Mouse (Mus musculus): ENCODE measurements around the gene Zfp740.

Gene Zfp740

GRCm38 (mm10) chr15:102248131-102248811 is 45.2 kb downstream of the Zfp740 start:
- DNase-seq (ENCODE audit: low read depth, low spot score) = no peak

GRCm38 (mm10) chr15:102248812-102249191 is 45.8 kb downstream of the Zfp740 start:
- DNase-seq (ENCODE audit: low read depth, low spot score) = peak; percentile 27

DNA sequence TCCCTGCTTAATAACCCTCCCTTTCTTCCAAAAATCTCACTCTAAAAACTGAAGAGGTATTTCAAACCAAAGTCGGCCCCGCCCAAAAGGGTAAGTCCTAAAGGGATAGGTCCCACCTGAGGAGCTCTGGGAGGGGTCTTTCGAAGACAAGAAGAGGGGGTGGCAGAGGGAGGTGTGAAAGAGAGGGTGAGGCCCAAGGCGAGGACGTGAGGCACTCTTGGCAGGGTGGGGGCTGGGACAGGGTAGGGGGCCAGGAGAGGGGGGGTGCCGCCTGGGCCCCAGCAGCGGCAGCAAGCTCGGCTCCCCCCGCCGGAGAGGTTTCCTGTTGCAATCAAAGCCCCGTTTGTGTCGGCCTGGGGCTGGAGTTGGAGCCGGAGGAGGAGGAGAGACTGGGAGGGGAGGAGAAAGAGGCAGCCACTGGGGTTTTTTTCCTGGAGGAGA is 46.2 kb downstream of the Zfp740 start:
- peak; percentile 58 for DNase-seq (ENCODE audit: low read depth, low spot score)

DNA sequence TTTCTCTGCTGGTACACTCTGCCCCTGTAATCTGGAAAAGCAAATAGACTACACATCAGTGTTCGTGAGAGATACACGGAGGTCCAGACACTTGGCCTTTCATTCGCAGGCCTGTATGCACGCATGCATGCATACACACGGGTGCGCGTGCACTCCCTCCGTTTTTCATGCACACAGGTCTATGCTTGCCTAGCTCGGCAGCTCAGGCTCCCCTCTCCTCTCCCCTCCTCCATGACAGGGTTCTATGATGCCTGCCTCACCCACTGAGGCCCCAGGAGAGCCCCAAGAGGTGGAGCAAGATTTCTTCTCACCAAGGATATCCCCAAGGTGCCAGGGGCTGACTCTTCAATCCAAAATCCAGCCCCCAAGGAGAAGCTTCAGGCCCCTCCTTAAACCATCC is 46.9 kb downstream of the Zfp740 start:
- peak; percentile 24 for DNase-seq (ENCODE audit: low read depth, low spot score)

GRCm38 (mm10) chr15:102250521-102250920 is 47.5 kb downstream of the Zfp740 start:
- peak; percentile 76 for DNase-seq (ENCODE audit: low read depth, low spot score)

- DNase-seq (ENCODE audit: low read depth, low spot score) = no peak
These were observed 52.7 kb downstream of the Zfp740 start for GRCm38 (mm10) chr15:102255547-102256255.

DNA sequence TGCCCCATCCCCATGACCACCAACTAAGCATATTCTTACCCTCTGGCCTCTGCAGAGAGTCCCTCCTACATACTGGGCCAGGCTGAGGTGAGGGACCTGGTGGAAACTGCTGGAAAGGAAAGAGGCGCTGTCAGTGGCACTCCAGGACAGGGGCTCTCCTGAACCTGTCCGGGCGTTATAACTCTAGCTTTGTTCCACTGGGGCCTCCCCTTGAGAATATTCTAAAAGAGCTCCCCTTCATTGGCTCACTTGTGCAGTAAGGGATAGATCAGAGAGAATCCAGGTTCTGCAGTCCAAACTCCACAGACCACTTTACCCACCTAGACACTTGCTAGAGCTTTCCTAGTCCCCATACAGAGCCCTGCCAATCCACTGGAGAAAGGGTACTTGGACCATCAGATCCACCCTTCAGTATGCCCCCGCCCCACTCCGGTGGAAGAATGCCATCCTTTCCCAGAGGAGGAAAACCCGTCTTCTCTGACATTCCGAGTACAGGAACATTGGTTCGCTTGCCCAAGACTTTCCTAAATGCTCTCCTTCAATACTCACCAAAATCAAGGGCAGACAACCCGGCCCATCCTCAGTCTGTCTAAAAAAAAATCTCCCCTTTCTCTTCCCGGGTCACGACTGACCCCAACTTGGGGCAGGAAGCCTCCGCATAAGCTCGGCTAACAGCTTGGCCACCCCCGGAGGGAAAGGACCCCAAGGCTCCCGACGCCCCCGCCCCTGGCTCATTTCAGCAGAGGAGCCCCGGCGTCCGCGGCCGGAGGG is 53.6 kb downstream of the Zfp740 start:
- no peak for DNase-seq (ENCODE audit: low read depth, low spot score)

- peak; percentile 26 for DNase-seq (ENCODE audit: low read depth, low spot score)
These were observed 54.4 kb downstream of the Zfp740 start, which contains the start of gene Rarg for GRCm38 (mm10) chr15:102257202-102258075. Rarg (minus strand) TSS chr15:102257517.

DNA sequence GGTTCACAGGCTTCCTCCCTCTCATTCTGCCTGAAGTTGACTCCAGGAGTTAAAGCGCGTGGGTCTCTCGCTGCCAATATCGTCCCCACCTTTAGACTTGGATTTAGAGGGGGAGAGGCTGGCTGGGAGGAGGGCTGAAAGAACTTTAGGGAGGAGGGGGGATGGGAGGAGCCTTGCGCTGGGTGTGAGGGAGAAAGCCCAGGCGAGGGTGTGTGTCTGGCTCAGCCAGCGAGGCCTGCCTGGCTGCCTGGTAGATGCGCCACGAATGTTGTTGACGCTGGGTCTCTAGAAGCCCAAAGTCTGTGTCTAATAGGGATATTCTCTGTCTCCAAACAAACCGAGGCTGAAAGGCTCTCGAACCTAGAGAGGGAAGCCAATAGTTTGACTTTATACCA is 55.0 kb downstream of the Zfp740 start:
- peak; percentile 76 for DNase-seq (ENCODE audit: low read depth, low spot score)

DNA sequence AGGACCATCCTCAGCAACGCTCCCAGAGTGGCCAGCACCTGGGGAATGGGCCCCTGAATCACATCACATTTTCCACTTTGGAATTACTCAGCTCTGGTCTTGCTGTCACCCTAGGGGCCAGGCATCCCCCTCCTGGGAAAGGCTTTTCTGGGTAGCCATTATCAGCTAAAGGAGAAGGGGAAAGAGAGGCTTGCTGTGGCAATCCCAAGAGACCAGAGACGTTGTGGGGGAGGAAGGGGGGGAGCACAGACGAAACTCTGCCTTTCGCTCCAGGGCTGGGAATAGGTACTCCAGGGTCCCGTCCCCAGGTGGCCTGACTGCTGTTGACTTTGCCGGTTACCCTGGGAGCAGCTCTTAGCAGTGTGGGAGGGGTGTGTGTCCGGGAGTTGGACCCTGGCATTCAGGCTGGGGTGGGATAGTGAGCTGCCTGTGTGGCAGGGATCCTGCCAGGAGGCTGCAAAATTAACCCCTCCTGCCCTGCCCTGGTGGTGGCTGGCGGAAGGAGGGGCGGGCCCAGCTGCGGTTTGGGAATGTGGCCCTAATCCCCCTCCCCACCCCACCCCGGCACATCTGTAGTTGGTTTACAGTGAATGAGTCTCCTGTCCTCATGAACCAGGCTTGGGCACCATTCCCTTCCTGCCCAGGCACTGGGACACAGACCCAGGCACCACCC is 55.7 kb downstream of the Zfp740 start:
- no peak for DNase-seq (ENCODE audit: low read depth, low spot score)

- peak; percentile 59 for DNase-seq (ENCODE audit: low read depth, low spot score)
These were observed 59.5 kb downstream of the Zfp740 start for GRCm38 (mm10) chr15:102262582-102262981.

DNA sequence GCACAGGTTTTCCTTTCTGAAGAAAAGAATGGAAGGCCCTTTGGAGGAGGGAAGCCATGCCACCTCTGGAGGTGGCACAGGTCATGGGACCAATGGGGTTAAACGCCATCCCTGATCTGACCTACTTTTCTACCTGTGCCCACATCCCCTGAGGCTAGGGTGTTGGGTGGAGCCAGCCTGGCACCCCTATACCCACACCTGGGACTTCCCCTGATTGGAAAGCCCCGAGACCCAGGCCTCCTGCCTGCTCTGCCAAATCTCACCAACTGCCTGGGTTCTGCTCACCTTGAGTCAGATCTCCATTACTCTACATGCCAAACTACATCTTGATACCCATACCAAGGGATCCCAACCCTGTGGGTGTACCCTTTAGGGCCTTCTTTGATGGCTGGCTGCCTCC is 60.0 kb downstream of the Zfp740 start:
- no peak for DNase-seq (ENCODE audit: low read depth, low spot score)
